In the genomic region with DNA sequence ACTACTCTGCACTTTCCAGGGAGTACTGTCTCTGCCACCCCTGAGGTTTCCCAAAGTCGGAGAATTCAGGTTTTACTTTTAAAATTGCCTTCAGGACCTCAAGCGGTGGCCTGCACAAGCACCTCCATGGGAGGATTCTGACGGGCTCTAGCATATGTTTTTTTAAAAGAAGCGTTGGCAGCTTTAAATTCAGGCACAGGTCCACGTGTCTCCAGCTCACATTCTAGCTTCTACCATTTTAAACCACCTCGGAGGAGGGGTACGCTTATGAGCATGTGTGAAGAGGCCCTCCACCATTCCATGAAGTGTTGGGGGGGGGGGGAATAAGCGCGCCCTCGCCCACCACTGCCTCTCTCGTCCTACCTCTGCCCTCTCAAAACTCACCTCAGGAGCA, we compare ENCODE assay signal across 8 mouse cellular contexts. TPM values are rescaled to one million over a fixed set of nuclear protein-coding genes. Genes with fewer than 3 reads are reported as not detected.
DNase-seq lines count a peak whose midpoint lies in the region; ATAC-seq and TF ChIP-seq lines count a peak whose summit lies in the region.

No protein-coding gene starts in this region.

- TF ChIP-seq CTCF in hindbrain, postnatal 0 days (IDR thresholded peaks at IDR 0.05; ENCODE audit: low read depth), result no peak
- no peak for TF ChIP-seq CTCF in liver, postnatal 0 days (IDR thresholded peaks at IDR 0.05; ENCODE audit: low read depth)

- peak; percentile 53; the same call in 1 of the 2 replicates for ATAC-seq in kidney, embryonic 16.5 days (ENCODE audit: low FRiP score, low TSS enrichment)
- peak; percentile 68 for ATAC-seq in hindbrain, postnatal 0 days
- peak; percentile 13 for ATAC-seq in liver, postnatal 0 days

- peaks cover 18% of the 10 kb centered on the region for H3K4me1 ChIP-seq in kidney, embryonic 16.5 days (ENCODE audit: insufficient read depth, low read length)
- 0 out of 2 replicates have a peak, but pooled peaks cover 3% of the 10 kb centered on the region for H3K4me1 ChIP-seq in hindbrain, postnatal 0 days (ENCODE audit: insufficient read depth, low read length)
- peaks cover 14% of the 10 kb centered on the region for H3K4me1 ChIP-seq in liver, postnatal 0 days (ENCODE audit: insufficient read depth)

- H3K36me3 ChIP-seq in kidney, embryonic 16.5 days (ENCODE audit: insufficient read depth, low read length), result peaks cover 6% of the 10 kb centered on the region; the same call in 1 of the 2 replicates
- no peaks in the 10 kb centered on the region for H3K36me3 ChIP-seq in hindbrain, postnatal 0 days (ENCODE audit: insufficient read depth, low read length)
- H3K36me3 ChIP-seq in liver, postnatal 0 days (replicated peaks; ENCODE audit: insufficient read depth, low read length), result no peaks in the 10 kb centered on the region

- H3K27ac ChIP-seq in kidney, embryonic 16.5 days (ENCODE audit: low read length), result peak overlapping the region; percentile 99
- peak overlapping the region; percentile 100 for H3K27ac ChIP-seq in hindbrain, postnatal 0 days
- peak overlapping the region; percentile 99 for H3K27ac ChIP-seq in liver, postnatal 0 days (ENCODE audit: low read depth)

- TF ChIP-seq EP300 in liver, postnatal 0 days (IDR thresholded peaks at IDR 0.05; ENCODE audit: low read depth), result no peak

- peak overlapping the region; percentile 84 for H3K4me3 ChIP-seq in kidney, embryonic 16.5 days (ENCODE audit: low read length)
- H3K4me3 ChIP-seq in hindbrain, postnatal 0 days (ENCODE audit: low read length), result peak overlapping the region; percentile 91
- H3K4me3 ChIP-seq in liver, postnatal 0 days (ENCODE audit: low read depth, low read length), result peak overlapping the region; percentile 73

- no peaks in the 10 kb centered on the region for H3K27me3 ChIP-seq in kidney, embryonic 16.5 days (ENCODE audit: insufficient read depth, low read length)
- no peaks in the 10 kb centered on the region for H3K27me3 ChIP-seq in hindbrain, postnatal 0 days (ENCODE audit: insufficient read depth, low read length)
- no peaks in the 10 kb centered on the region for H3K27me3 ChIP-seq in liver, postnatal 0 days (ENCODE audit: insufficient read depth, low read length)

- under 1% methylated on average over 11 of the region's 11 CpGs for WGBS in kidney, embryonic 16.5 days
- WGBS in hindbrain, postnatal 0 days, result 2% methylated on average over 11 of the region's 11 CpGs
- WGBS in liver, postnatal 0 days (ENCODE audit: insufficient replicate concordance), result under 1% methylated on average over 11 of the region's 11 CpGs

- H3K9ac ChIP-seq in kidney, embryonic 16.5 days (replicated peaks; ENCODE audit: low read length), result peak overlapping the region; percentile 99
- peak overlapping the region; percentile 92 for H3K9ac ChIP-seq in hindbrain, postnatal 0 days (replicated peaks; ENCODE audit: low read length)
- H3K9ac ChIP-seq in liver, postnatal 0 days (replicated peaks), result peak overlapping the region; percentile 99

- DNase-seq in kidney, postnatal 4 days, result no peak
- DNase-seq in ES-CJ7 (ENCODE audit: low read depth, low spot score), result peak; percentile 14
- DNase-seq in embryo, embryonic 10.5 days (ENCODE audit: low spot score), result peak; percentile 59
- peak; percentile 74 for DNase-seq in hindbrain, postnatal 0 days (ENCODE audit: low spot score)
- no peak for DNase-seq in liver, postnatal 0 days
- no peak for DNase-seq in spleen, adult 18-20 months
- DNase-seq in cerebellum, adult 9-11 months, result no peak

- H3K9me3 ChIP-seq in kidney, embryonic 16.5 days (ENCODE audit: low read length), result no peaks in the 10 kb centered on the region
- H3K9me3 ChIP-seq in hindbrain, postnatal 0 days (ENCODE audit: low read length), result no peaks in the 10 kb centered on the region
- H3K9me3 ChIP-seq in liver, postnatal 0 days (ENCODE audit: low read length), result no peaks in the 10 kb centered on the region

- peak overlapping the region; percentile 60 for H3K4me2 ChIP-seq in kidney, embryonic 16.5 days (replicated peaks; ENCODE audit: low read depth, low read length)
- peak overlapping the region; percentile 86 for H3K4me2 ChIP-seq in hindbrain, postnatal 0 days (ENCODE audit: low read depth, low read length)
- H3K4me2 ChIP-seq in liver, postnatal 0 days (ENCODE audit: low read depth, low read length), result peak overlapping the region; percentile 95

RNA-seq across cellular contexts. Expression of gene Prdm15, which starts 1.0 kb away (rescaled TPM):
- 11.8 and 11.9 TPM in 2 replicates for polyA plus RNA-seq in kidney, embryonic 16.5 days (2015; fragmentation: Nextera tagmentation; extraction: Ambion mirVana)
- 11.0 and 13.6 TPM in 2 replicates for total RNA-seq in hindbrain, postnatal 0 days (2014; rRNA removed)
- polyA plus RNA-seq in hindbrain, postnatal 0 days (2015; fragmentation: Nextera tagmentation; extraction: Ambion mirVana), result 4.1 and 5.5 TPM in 2 replicates
- 1.6 TPM in 2 replicates for polyA plus RNA-seq in liver, postnatal 0 days (2015; fragmentation: Nextera tagmentation; extraction: Ambion mirVana)

Comparison
In these comparisons a context has a peak if more than half of its experiments do, and no peak if none do; other contexts are left out.
1. ATAC-seq: peak in every context shown above with its lines; median percentile 68 in hindbrain, postnatal 0 days; 53 in kidney, embryonic 16.5 days; 13 in liver, postnatal 0 days.
2. DNase-seq: peak in ES-CJ7 (single experiment), embryo, embryonic 10.5 days (single experiment) and hindbrain, postnatal 0 days (single experiment); none in kidney, postnatal 4 days (0 of 2), liver, postnatal 0 days (single experiment), spleen, adult 18-20 months (0 of 2) and cerebellum, adult 9-11 months (single experiment).
3. Peak in every context shown above with its lines, with median percentiles within 50 percentile points of each other: H3K27ac ChIP-seq, H3K4me2 ChIP-seq, H3K4me3 ChIP-seq and H3K9ac ChIP-seq.